Mouse (Mus musculus) C2C12 (cell line): ENCODE results near the gene Ppp1r17. TPM values are rescaled to one million over a fixed set of nuclear protein-coding genes. Genes with fewer than 3 reads are reported as not detected.

Source experiments
- H3K27me3 ChIP-seq: one replicate; pipeline ENCODE4 v1.6.1; 2011; ENCODE audit not compliant: control insufficient read depth, insufficient read depth, insufficient read length
- H3K36me3 ChIP-seq: one replicate; pipeline ENCODE4 v1.6.1; 2011; ENCODE audit not compliant: control insufficient read depth, insufficient read depth
- H3K4me3 ChIP-seq: one replicate; pipeline ENCODE4 v1.5.1; 2011; ENCODE audit warnings: mild to moderate bottlenecking, control low read depth; ENCODE audit not compliant: poor library complexity, insufficient read depth, severe bottlenecking
- H3K79me2 ChIP-seq: one replicate; pipeline ENCODE4 v1.6.1; 2011; ENCODE audit not compliant: control insufficient read depth, insufficient read depth
- H3K79me3 ChIP-seq: one replicate; pipeline ENCODE4 v1.6.1; 2011; ENCODE audit warnings: low read depth, control low read depth
- H3ac ChIP-seq: one replicate; pipeline ENCODE3; 2011; ENCODE audit warnings: low read depth; ENCODE audit not compliant: control insufficient read depth, insufficient read length
- CEBPB ChIP-seq: IDR thresholded peaks from one replicate; pipeline ENCODE4 v1.6.1; 2011; ENCODE audit warnings: low read depth, mild to moderate bottlenecking, control low read depth, moderate library complexity
- CTCF ChIP-seq: IDR thresholded peaks from one replicate; pipeline ENCODE4 v1.5.1; 2011; ENCODE audit not compliant: control insufficient read depth, insufficient read depth, insufficient read length
- FOSL1 ChIP-seq: IDR thresholded peaks from one replicate; pipeline ENCODE4 v1.8.0; 2011; ENCODE audit warnings: mild to moderate bottlenecking, low read length; ENCODE audit not compliant: poor library complexity, insufficient read depth, severe bottlenecking
- MAX ChIP-seq: IDR thresholded peaks from one replicate; pipeline ENCODE4 v1.6.1; 2011; ENCODE audit warnings: mild to moderate bottlenecking, control low read depth
- MYOD1 ChIP-seq: IDR thresholded peaks from one replicate; pipeline ENCODE4 v1.6.1; 2011; ENCODE audit warnings: low read depth; ENCODE audit not compliant: control insufficient read depth, insufficient read length
- MYOG ChIP-seq: IDR thresholded peaks from one replicate; pipeline ENCODE4 v1.6.1; 2011; ENCODE audit not compliant: control insufficient read depth, insufficient read length; ENCODE audit errors: extremely low read depth
- USF1 ChIP-seq: IDR thresholded peaks from one replicate; pipeline ENCODE4 v1.6.1; 2011; ENCODE audit warnings: low read depth, mild to moderate bottlenecking, control low read depth, moderate library complexity
- polyA plus RNA-seq: library from polyadenylated mRNA; unstranded; fragments of >200 nt; fragmentation: generic; extraction: Trizol; gene quantifications from one replicate; pipeline ENCODE4 v1.2.1, GENCODE M21; 2012; ENCODE audit warnings: missing spikeins

Gene Ppp1r17
- polyA plus RNA-seq, 1 experiment: not detected

- H3K79me2 ChIP-seq: no peaks in the 10 kb centered on the region
- no peaks in the 10 kb centered on the region for H3K27me3 ChIP-seq
- H3K36me3 ChIP-seq: no peaks in the 10 kb centered on the region
- no peak overlapping the region for H3K4me3 ChIP-seq
- H3K79me3 ChIP-seq: no peaks in the 10 kb centered on the region
- no peak overlapping the region for H3ac ChIP-seq
- TF ChIP-seq CTCF: no peak
- TF ChIP-seq CEBPB: no peak
- no peak for TF ChIP-seq FOSL1
- TF ChIP-seq MYOD1: no peak
- TF ChIP-seq MAX: no peak
- TF ChIP-seq USF1: no peak
- no peak for TF ChIP-seq MYOG
Observed at GRCm38 (mm10) chr6:56066632-56067282, 49.5 kb downstream of the Ppp1r17 start.

GRCm38 (mm10) chr6:56068516-56068915 lies 51.2 kb downstream of the Ppp1r17 start:
- no peak for TF ChIP-seq MYOD1
- no peak for TF ChIP-seq MYOG
- no peak for TF ChIP-seq FOSL1
- TF ChIP-seq USF1: no peak
- no peak for TF ChIP-seq CTCF
- no peak for TF ChIP-seq MAX
- TF ChIP-seq CEBPB: no peak
- Histone ChIP-seq H3K79me2 (no peaks in the 10 kb centered on the region), H3ac (no peak overlapping the region), H3K27me3 (no peaks in the 10 kb centered on the region), H3K79me3 (no peaks in the 10 kb centered on the region), H3K36me3 (no peaks in the 10 kb centered on the region), H3K4me3 (no peak overlapping the region)

GRCm38 (mm10) chr6:56076378-56076805 lies 59.1 kb downstream of the Ppp1r17 start:
- H3ac ChIP-seq: no peak overlapping the region
- H3K79me3 ChIP-seq: no peaks in the 10 kb centered on the region
- no peaks in the 10 kb centered on the region for H3K36me3 ChIP-seq
- no peaks in the 10 kb centered on the region for H3K27me3 ChIP-seq
- TF ChIP-seq MYOD1 (no peak), CTCF (no peak), CEBPB (no peak), USF1 (no peak)
- no peaks in the 10 kb centered on the region for H3K79me2 ChIP-seq
- H3K4me3 ChIP-seq: no peak overlapping the region

Other genes starting within 250 kb of the Ppp1r17 start
- not detected for gene Itprid1, start 180.6 kb upstream of the Ppp1r17 start, polyA plus RNA-seq